Mouse (Mus musculus): Measurements from ENCODE around the gene Zgrf1.

Gene Zgrf1

DNA sequence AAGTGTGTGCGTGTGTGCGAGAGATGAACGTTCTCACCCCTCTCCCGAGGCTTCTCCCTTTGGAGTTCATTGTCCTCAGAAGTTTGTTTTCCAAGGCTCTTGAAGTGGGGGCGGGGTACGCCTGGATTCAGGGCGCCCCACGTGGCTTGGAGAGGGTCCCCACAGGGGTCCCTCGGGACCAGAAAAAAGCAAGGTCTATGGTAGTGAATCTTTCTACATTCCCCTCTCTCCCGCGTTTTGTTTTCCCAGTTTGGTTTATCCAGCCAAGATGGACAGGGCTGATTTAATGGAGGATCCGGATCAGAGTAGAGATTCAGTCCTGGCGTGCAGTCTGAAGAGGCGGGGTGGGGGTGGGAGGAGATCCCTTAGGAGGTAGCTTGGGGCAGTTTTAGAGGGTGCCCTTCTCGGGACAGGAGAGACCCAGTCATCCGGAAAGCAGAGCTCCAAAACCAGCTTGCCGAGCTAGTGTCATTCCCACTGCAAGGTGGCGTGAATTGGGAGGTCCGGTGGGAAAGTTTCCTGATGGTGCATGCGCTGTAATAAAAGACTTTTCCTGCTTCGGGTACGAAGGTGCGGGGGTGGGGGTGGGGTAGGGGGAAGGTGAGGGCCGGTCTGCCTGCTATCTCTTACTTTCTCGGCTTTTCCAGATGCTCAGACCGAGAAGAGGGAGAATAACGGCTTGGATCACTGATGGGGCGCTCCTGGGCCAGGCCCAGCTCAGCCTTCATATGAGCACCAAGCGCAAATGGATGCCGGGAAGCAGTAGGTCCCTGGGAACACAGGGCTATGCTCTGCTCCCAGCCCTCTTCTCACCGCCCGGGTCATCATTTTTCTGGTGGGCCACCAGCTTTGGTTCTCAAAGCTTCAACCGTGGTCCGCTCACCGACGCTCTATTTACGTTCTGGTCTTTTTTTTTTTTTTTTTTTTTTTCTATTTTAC is 87.7 kb downstream of the Zgrf1 start:
- DNase-seq (ENCODE audit: low spot score) = no peak

GRCm38 (mm10) chr3:127642211-127642610 is 88.9 kb downstream of the Zgrf1 start:
- DNase-seq (ENCODE audit: low spot score) = no peak

DNA sequence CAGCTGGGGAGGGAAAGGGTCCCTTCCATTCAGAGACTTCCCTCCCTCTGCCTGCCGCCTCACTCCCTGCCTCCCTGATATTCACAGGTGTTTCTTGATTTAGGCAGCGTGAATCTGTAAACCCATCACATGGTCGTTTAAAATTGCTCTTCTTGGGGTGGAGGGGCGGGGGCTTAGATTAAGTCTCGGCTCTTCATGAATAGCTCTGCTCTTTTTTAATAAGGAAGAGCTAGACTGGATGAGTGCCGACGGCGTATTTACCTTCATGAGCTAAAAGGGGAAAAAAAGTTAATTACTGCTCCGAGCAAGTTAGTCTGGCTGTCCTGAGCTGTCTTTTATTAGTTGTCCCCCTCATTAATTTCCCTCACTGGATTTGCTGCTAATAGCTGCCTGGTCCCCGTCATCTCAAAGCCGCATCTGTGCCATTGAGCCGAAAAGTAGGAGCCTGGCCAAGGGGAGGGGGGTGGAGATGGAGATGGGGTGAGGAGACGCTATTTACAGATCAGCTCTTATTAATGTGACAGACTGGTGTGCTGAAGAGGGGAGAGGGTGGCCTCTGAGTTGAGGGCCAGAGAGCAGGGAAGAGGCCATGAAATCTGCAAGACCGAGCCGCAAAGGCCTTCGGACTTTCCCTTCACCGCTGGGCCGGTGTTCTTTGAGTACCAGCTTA is 93.0 kb downstream of the Zgrf1 start:
- DNase-seq (ENCODE audit: low spot score) = no peak

DNA sequence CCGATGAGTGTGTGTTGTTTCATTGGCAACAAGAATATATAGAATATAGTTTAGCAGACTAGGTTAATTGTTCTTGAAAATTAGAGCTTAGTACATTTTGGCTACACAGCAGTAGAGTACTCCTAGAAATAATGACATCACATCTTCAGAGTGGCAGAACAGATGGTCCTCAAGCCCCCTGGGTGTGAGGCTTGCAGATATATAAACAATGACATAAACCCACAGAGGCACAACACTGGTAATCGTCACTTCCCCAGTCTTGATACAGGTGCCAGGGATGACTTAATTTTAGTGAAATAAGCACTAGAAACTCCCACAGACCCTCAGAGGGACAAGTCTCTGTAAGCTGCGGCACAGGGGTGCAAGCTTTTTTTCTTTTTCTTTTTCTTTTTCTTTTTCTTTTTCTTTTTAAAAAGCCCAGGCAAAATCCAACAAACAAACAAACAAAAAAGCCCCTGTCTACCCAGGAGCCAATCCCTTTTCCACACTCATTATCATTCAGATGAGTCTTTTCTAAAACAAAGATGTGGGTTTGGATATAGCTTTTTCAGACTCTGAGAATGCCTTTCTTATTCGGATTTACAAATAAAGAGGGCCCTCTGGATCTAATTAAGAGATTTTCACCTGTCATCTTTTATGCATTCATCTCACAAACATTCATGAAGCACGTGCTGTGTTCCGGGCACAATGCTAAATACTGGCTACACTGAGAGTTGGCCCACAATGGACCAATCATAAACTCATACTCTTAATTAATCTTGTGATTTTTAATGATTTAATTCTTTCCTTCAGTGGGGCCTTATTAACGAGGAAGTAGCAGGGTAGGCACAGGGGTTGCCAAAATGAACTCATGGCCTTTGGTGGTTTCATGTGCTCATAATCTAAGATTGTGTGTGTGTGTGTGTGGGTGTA is 98.7 kb downstream of the Zgrf1 start:
- no peak for DNase-seq (ENCODE audit: low spot score)

DNA sequence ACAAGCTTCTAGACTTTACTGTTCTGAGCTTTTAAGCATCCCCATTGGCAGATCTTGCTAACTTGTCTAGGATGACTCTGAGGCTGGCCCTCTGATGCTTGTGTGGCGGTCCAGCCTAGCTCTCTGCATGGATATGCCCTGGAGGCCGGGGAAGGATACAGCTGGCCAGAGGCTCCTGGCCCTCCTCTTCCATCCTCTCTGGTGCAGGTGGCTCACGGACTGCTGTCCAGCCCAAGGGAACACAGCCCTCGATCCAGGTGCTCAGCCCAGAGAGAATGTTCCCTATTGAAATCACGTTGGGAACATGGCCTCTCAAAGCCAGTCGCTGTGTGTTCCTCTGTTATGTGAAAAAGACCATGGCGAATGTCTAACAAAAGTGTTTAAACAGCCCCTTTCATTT is 107.4 kb downstream of the Zgrf1 start:
- DNase-seq (ENCODE audit: low spot score) = no peak

- DNase-seq (ENCODE audit: low spot score) = no peak
Observed at GRCm38 (mm10) chr3:127661646-127662531, 108.6 kb downstream of the Zgrf1 start.
